Mouse (Mus musculus): Measurements from ENCODE around the gene Pnn.

DNA sequence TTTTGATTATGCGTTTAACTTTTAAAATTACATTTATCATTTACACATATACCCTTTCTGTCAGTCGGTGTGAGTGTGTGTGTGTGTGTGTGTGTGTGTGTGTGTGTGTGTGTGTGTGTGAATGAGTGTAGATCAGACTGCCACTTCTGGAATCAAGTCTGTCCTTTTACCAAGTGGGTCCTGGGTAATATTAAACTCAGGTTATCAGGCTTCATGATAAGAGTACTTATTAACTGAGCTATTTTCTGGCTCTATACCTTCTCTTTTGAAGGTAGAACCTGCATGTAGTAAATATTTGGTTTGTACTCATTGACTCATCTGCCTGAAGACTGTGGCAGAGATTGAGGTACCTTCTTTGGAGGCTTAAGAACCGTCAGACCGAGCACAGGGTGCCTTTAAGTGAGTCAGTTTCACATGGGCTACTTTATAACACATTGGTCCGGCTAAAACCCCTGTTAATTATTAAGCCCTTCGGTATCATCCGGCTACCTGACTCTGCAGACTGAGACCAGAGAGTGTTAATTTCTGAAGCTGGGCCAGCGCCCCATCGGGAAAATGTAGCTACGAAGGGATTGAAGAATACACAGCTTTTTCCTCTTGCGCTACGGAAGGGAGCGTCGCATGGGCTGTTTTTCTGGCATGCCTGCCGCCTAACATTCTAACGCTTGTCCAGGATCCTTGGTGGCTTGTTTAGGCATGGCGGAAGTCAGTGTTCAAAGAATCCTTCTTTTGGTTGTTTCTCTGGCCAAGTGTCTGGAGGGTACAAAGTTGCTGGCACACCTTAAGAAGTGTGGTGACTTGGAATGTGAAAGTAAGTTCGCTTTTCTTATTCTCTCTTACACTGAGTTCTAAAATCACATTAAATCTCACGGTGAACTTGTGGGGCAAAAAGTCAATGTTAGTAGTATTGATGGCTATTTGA lies 28.7 kb downstream of the Pnn start, which contains the start of gene Mia2:
- TF ChIP-seq CTCF (IDR thresholded peaks at IDR 0.05; ENCODE audit: low read depth), result no peak
- no peak for TF ChIP-seq EP300 (IDR thresholded peaks at IDR 0.05; ENCODE audit: low read depth)

All from liver, postnatal 0 days (tissue).